Comparison of ENCODE assay signal across 15 mouse cellular contexts in genomic region chr2:73616434-73617057, GRCm38 (mm10). TPM values are rescaled to one million over a fixed set of nuclear protein-coding genes. Genes with fewer than 3 reads are reported as not detected.
DNase-seq lines count a peak whose midpoint lies in the region; ATAC-seq lines count a peak whose summit lies in the region.
"Had no signal": no experiment of that assay in that cellular context is flagged by ENCODE, and none has a peak within 500 bp of the region (broad histone marks: within the 10 kb centered on the region; RNA-seq: fewer than 3 reads in every experiment).

No protein-coding gene starts in this region.

- H3K9ac ChIP-seq in kidney, embryonic 16.5 days (replicated peaks; ENCODE audit: low read length) = no peak overlapping the region
- no peak overlapping the region for H3K9ac ChIP-seq in forebrain, embryonic 13.5 days
- H3K9ac ChIP-seq: heart, embryonic 12.5 days had no signal

- no peak overlapping the region for H3K4me3 ChIP-seq in kidney, embryonic 16.5 days (ENCODE audit: low read length)
- no peak overlapping the region for H3K4me3 ChIP-seq in brown adipose tissue, adult 24 weeks (ENCODE audit: insufficient read depth, low read depth, low read length)
- H3K4me3 ChIP-seq in forebrain, embryonic 13.5 days = no peak overlapping the region
- H3K4me3 ChIP-seq: heart, embryonic 12.5 days had no signal

- H3K27me3 ChIP-seq in kidney, embryonic 16.5 days (ENCODE audit: insufficient read depth, low read length) = no peaks in the 10 kb centered on the region
- H3K27me3 ChIP-seq in forebrain, embryonic 13.5 days = no peaks in the 10 kb centered on the region
- H3K27me3 ChIP-seq: heart, embryonic 12.5 days had no signal

- H3K9me3 ChIP-seq in kidney, embryonic 16.5 days (ENCODE audit: low read length) = no peaks in the 10 kb centered on the region
- H3K9me3 ChIP-seq in forebrain, embryonic 13.5 days (replicated peaks) = no peaks in the 10 kb centered on the region
- H3K9me3 ChIP-seq: heart, embryonic 12.5 days had no signal

- peaks cover 5% of the 10 kb centered on the region; the same call in 1 of the 2 replicates for H3K4me1 ChIP-seq in kidney, embryonic 16.5 days (ENCODE audit: insufficient read depth, low read length)
- H3K4me1 ChIP-seq in brown adipose tissue, adult 24 weeks (ENCODE audit: control insufficient read depth, insufficient read depth, insufficient read length, low read length) = peaks cover 4% of the 10 kb centered on the region
- no peaks in the 10 kb centered on the region for H3K4me1 ChIP-seq in forebrain, embryonic 13.5 days
- H3K4me1 ChIP-seq: heart, embryonic 12.5 days had no signal

- WGBS in kidney, embryonic 16.5 days = 82% methylated on average over 17 of the region's 17 CpGs
- 90% methylated on average over 17 of the region's 17 CpGs for WGBS in forebrain, embryonic 13.5 days

- H3K27ac ChIP-seq in kidney, embryonic 16.5 days (ENCODE audit: low read length) = no peak overlapping the region
- peak overlapping the region; percentile 76 for H3K27ac ChIP-seq in brown adipose tissue, adult 24 weeks (replicated peaks; ENCODE audit: low read depth, low read length)
- no peak overlapping the region for H3K27ac ChIP-seq in forebrain, embryonic 13.5 days
- H3K27ac ChIP-seq: hindbrain, postnatal 0 days had no signal

- 0 out of 2 replicates have a peak, but pooled peaks cover 5% of the 10 kb centered on the region for H3K36me3 ChIP-seq in kidney, embryonic 16.5 days (ENCODE audit: insufficient read depth, low read length)
- peaks cover 54% of the 10 kb centered on the region for H3K36me3 ChIP-seq in forebrain, embryonic 13.5 days (ENCODE audit: poor library complexity, severe bottlenecking)

- no peak overlapping the region for H3K4me2 ChIP-seq in kidney, embryonic 16.5 days (replicated peaks; ENCODE audit: low read depth, low read length)
- H3K4me2 ChIP-seq in forebrain, embryonic 13.5 days = no peak overlapping the region
- H3K4me2 ChIP-seq: heart, embryonic 12.5 days had no signal

- ATAC-seq in kidney, embryonic 16.5 days (ENCODE audit: low FRiP score, low TSS enrichment) = no peak
- no peak for ATAC-seq in forebrain, embryonic 13.5 days
- ATAC-seq: hindbrain, postnatal 0 days; midbrain, embryonic 16.5 days had no signal

- peak; percentile 72 to 74 for DNase-seq in kidney, adult 8-10 months
- DNase-seq in adipocyte (ENCODE audit: low spot score) = peak; percentile 32
- DNase-seq in kidney, postnatal 25 days = peak; percentile 63 to 84
- no peak for DNase-seq in lung, postnatal 25 days (ENCODE audit: low spot score)
- DNase-seq: cerebellum, postnatal 14 days; gastrocnemius, postnatal 25 days; heart, postnatal 36 days; right cerebral cortex, adult 18-20 months; thymus, adult 2 months had no signal

RNA-seq across cellular contexts. Expression of gene Chrna1, which starts 36.4 kb away (rescaled TPM):
- 0.36 and 0.72 TPM in 2 replicates for polyA plus RNA-seq in kidney, embryonic 16.5 days (2015; fragmentation: Nextera tagmentation; extraction: Ambion mirVana)
- not detected in 2 replicates for polyA plus RNA-seq in brown adipose tissue, adult 24 weeks (2012; ENCODE audit: insufficient read depth, insufficient read length, missing spikeins)
- 0.11 and 0.27 TPM in 2 replicates for polyA plus RNA-seq in forebrain, embryonic 13.5 days (2015; fragmentation: Nextera tagmentation; extraction: Ambion mirVana)
